Mouse (Mus musculus): ENCODE measurements around the gene Ptpn20. TPM values are rescaled to one million over a fixed set of nuclear protein-coding genes. Genes with fewer than 3 reads are reported as not detected.

The Ptpn20 gene
- polyA plus RNA-seq, 1 experiment = not detected

DNA sequence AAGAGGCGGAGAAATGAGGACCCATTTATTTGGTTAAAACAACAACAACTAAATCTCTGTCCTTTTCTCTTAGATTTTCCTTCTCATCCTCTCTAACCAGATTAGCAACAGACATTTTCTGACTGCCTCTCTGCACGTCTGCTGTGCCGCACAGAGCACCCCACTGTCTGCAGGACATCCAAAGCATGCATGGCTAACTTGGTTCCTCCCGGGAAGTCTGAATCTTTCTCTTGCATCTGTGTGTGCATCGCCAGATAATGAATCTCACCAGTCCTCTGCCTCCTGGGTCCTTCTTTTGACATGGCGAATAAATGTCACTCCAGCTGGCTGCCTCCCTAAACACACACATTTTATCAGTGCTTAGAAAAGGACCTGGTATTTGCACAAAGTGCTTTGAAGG is 18.3 kb upstream of the Ptpn20 start:
- Histone ChIP-seq H3K4me2 (ENCODE audit: low read depth) (no peak overlapping the region), H3K27me3 (ENCODE audit: control insufficient read depth, insufficient read depth, insufficient read length) (no peaks in the 10 kb centered on the region), H3K79me2 (ENCODE audit: control insufficient read depth, insufficient read depth) (no peaks in the 10 kb centered on the region), H3ac (ENCODE audit: control insufficient read depth, insufficient read length) (no peak overlapping the region), H3K36me3 (ENCODE audit: control insufficient read depth, insufficient read depth) (no peaks in the 10 kb centered on the region), H3K4me3 (no peak overlapping the region)
- no peak for TF ChIP-seq USF1 (IDR thresholded peaks at IDR 0.05; ENCODE audit: low read depth)

DNA sequence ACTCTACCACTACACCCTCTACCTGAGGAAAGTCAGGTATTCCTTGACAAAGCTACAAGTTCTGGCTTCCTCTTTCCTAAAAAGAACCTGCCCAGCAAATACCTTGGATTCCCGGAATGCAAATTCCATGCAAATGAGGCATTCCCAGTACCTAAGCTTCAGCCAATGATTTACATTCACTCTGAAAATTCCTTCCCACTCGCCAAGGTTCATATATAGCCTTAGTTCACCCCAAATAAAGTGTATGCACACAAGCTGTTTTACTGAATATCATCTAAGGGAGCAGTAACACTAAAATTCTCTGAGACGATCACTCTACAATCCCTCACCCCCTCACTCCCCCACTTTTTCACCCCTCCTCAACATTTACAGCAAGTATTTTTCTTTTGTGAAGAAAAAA is 15.4 kb upstream of the Ptpn20 start:
- H3K79me2 ChIP-seq (ENCODE audit: control insufficient read depth, insufficient read depth) = no peaks in the 10 kb centered on the region
- H3K27me3 ChIP-seq (ENCODE audit: control insufficient read depth, insufficient read depth, insufficient read length) = no peaks in the 10 kb centered on the region
- H3K36me3 ChIP-seq (ENCODE audit: control insufficient read depth, insufficient read depth) = no peaks in the 10 kb centered on the region
- no peak overlapping the region for H3K4me2 ChIP-seq (ENCODE audit: low read depth)
- no peak overlapping the region for H3K4me3 ChIP-seq
- H3ac ChIP-seq (ENCODE audit: control insufficient read depth, insufficient read length) = no peak overlapping the region
- TF ChIP-seq POLR2AphosphoS2 (IDR thresholded peaks at IDR 0.05; ENCODE audit: insufficient read length, low read depth) (no peak), USF1 (IDR thresholded peaks at IDR 0.05; ENCODE audit: low read depth) (no peak), TCF12 (IDR thresholded peaks at IDR 0.05; ENCODE audit: insufficient read depth, poor library complexity, severe bottlenecking) (no peak), REST (IDR thresholded peaks at IDR 0.05; ENCODE audit: insufficient read depth, insufficient read length) (no peak), TCF3 (IDR thresholded peaks at IDR 0.05; ENCODE audit: insufficient read length, low read depth) (no peak), MAX (IDR thresholded peaks at IDR 0.05; ENCODE audit: low read depth) (no peak), MYOD1 (IDR thresholded peaks at IDR 0.05; ENCODE audit: control insufficient read depth in 1 of 3, insufficient read length in 2 of 3, low read depth in 2 of 3) (no peak), CEBPB (IDR thresholded peaks at IDR 0.05; ENCODE audit: insufficient read depth, poor library complexity, severe bottlenecking) (no peak)

DNA sequence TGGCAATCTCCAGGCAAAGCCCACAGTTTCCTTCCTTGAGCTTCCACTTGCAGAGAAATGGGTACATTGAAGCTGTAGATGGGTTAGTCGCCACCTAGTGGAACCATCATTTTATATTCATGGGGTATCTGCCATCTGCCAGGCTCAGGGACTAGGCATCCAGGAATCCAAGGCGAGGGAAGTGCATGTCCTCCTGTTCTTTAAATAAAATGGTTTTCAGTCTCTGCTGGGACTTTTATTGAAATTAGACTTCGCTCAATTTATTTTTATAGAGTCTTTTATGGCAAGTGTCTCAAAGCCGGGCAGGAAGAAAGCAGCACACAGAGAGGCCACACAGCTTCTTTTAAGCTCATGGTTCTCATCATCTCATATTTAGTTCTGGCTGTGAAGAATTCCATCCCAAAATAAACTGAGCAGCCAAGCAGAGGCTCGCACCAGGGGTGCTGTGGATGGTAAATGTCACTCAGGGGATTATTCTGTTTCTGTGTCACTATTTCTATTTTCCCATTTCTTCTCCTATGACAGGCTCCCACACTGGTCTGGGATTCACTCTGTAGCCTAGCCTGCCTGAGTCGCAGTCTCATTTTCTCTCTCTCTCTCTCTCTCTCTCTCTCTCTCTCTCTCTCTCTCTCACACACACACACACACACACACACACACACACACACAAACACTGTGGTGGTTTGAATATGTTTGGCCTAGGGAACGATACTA is 9.1 kb upstream of the Ptpn20 start:
- Histone ChIP-seq H3K79me2 (ENCODE audit: control insufficient read depth, insufficient read depth) (no peaks in the 10 kb centered on the region), H3ac (ENCODE audit: control insufficient read depth, insufficient read length) (no peak overlapping the region), H3K4me3 (no peak overlapping the region), H3K4me2 (ENCODE audit: low read depth) (no peak overlapping the region), H3K36me3 (ENCODE audit: control insufficient read depth, insufficient read depth) (no peaks in the 10 kb centered on the region), H3K27me3 (ENCODE audit: control insufficient read depth, insufficient read depth, insufficient read length) (no peaks in the 10 kb centered on the region)
- TF ChIP-seq USF1 (IDR thresholded peaks at IDR 0.05; ENCODE audit: low read depth) (no peak), MYOD1 (IDR thresholded peaks at IDR 0.05; ENCODE audit: control insufficient read depth in 1 of 3, insufficient read length in 2 of 3, low read depth in 2 of 3) (no peak), TCF12 (IDR thresholded peaks at IDR 0.05; ENCODE audit: insufficient read depth, poor library complexity, severe bottlenecking) (no peak), CEBPB (IDR thresholded peaks at IDR 0.05; ENCODE audit: insufficient read depth, poor library complexity, severe bottlenecking) (no peak), MYOG (IDR thresholded peaks at IDR 0.05; ENCODE audit: control insufficient read depth in 1 of 3, insufficient read depth in 1 of 3, insufficient read length in 2 of 3, low read depth in 2 of 3) (no peak), REST (IDR thresholded peaks at IDR 0.05; ENCODE audit: insufficient read depth, insufficient read length) (no peak), MAX (IDR thresholded peaks at IDR 0.05; ENCODE audit: low read depth) (no peak), TCF3 (IDR thresholded peaks at IDR 0.05; ENCODE audit: insufficient read length, low read depth) (no peak), SRF (IDR thresholded peaks at IDR 0.05; ENCODE audit: control insufficient read depth, insufficient read length, low read depth) (no peak), E2F4 (IDR thresholded peaks at IDR 0.05; ENCODE audit: insufficient read depth) (no peak), POLR2A (IDR thresholded peaks at IDR 0.05; ENCODE audit: insufficient read length, low read depth) (no peak), POLR2AphosphoS2 (IDR thresholded peaks at IDR 0.05; ENCODE audit: insufficient read length, low read depth) (no peak)

DNA sequence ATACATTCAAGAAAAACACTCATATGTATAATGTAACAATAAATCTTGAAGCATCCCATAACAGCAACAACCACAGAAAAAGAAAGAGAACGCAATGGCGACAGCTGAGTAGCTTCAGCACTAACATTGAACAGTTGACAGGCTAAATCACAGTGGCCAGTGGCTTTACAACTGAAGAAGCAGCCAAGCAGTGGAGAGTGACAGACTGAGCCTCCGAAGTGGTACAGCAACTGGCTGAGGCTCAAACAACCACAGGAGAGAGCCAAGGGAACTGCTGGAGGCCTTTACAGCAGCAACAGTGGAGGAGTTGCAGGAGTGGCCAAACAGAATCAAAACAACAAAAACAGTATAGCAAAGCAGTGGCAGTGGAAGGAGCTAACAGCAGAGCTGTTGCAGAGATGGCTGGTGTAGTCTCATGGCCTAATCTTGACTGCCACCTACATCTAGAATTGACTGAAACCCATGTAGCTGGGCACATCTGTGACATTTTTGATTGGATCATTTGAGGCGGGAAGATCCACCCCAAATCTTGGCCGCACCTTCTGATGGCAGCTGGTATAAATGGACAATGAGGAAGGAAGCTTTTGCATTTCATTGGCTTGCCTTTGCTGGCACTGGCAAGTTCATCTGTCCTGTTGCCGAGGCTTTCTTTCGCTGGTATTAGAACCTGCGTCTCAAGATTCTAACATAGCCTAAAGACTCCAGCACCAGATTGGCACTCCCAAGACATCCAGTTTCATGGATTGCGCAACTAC is 9.5 kb downstream of the Ptpn20 start:
- no peak overlapping the region for H3K4me2 ChIP-seq (ENCODE audit: low read depth)
- TF ChIP-seq SRF (IDR thresholded peaks at IDR 0.05; ENCODE audit: control insufficient read depth, insufficient read length, low read depth) (no peak), TCF3 (IDR thresholded peaks at IDR 0.05; ENCODE audit: insufficient read length, low read depth) (no peak), REST (IDR thresholded peaks at IDR 0.05; ENCODE audit: insufficient read depth, insufficient read length) (no peak)
- H3K27me3 ChIP-seq (ENCODE audit: control insufficient read depth, insufficient read depth, insufficient read length) = peaks cover 12% of the 10 kb centered on the region
- no peak overlapping the region for H3ac ChIP-seq (ENCODE audit: control insufficient read depth, insufficient read length)
- no peak overlapping the region for H3K4me3 ChIP-seq
- no peaks in the 10 kb centered on the region for H3K79me2 ChIP-seq (ENCODE audit: control insufficient read depth, insufficient read depth)
- no peaks in the 10 kb centered on the region for H3K36me3 ChIP-seq (ENCODE audit: control insufficient read depth, insufficient read depth)

DNA sequence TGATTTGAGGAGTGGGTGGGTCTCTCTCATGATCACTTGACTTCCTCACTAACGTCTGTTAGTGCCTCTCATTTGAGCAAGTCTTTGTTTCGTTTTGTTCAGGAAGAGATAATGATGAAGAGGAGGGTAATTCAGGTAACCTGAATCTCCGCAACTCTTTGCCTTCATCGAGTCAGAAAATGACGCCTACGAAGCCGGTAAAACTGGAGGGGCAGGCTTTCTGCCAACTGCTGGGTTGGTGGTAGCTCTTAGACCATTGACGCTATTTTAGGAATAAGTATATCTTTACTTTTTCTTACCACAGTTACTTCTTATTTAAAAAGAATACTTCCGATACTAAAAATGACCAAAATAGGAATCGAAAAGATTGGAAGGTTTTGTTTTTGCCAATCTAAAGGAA is 18.4 kb downstream of the Ptpn20 start:
- Histone ChIP-seq H3K4me3 (no peak overlapping the region), H3ac (ENCODE audit: control insufficient read depth, insufficient read length) (no peak overlapping the region), H3K27me3 (ENCODE audit: control insufficient read depth, insufficient read depth, insufficient read length) (peaks cover 11% of the 10 kb centered on the region), H3K36me3 (ENCODE audit: control insufficient read depth, insufficient read depth) (no peaks in the 10 kb centered on the region), H3K79me2 (ENCODE audit: control insufficient read depth, insufficient read depth) (no peaks in the 10 kb centered on the region), H3K4me2 (ENCODE audit: low read depth) (no peak overlapping the region)
- TF ChIP-seq TCF3 (IDR thresholded peaks at IDR 0.05; ENCODE audit: insufficient read length, low read depth) = no peak
- no peak for TF ChIP-seq CEBPB (IDR thresholded peaks at IDR 0.05; ENCODE audit: insufficient read depth, poor library complexity, severe bottlenecking)
- no peak for TF ChIP-seq MYOD1 (IDR thresholded peaks at IDR 0.05; ENCODE audit: control insufficient read depth in 1 of 3, insufficient read length in 2 of 3, low read depth in 2 of 3)
- no peak for TF ChIP-seq E2F4 (IDR thresholded peaks at IDR 0.05; ENCODE audit: insufficient read depth)
- no peak for TF ChIP-seq POLR2A (IDR thresholded peaks at IDR 0.05; ENCODE audit: insufficient read length, low read depth)
- no peak for TF ChIP-seq POLR2AphosphoS2 (IDR thresholded peaks at IDR 0.05; ENCODE audit: insufficient read length, low read depth)
- TF ChIP-seq USF1 (IDR thresholded peaks at IDR 0.05; ENCODE audit: low read depth) = no peak
- no peak for TF ChIP-seq REST (IDR thresholded peaks at IDR 0.05; ENCODE audit: insufficient read depth, insufficient read length)
- TF ChIP-seq MYOG (IDR thresholded peaks at IDR 0.05; ENCODE audit: control insufficient read depth in 1 of 3, insufficient read depth in 1 of 3, insufficient read length in 2 of 3, low read depth in 2 of 3) = no peak
- TF ChIP-seq SRF (IDR thresholded peaks at IDR 0.05; ENCODE audit: control insufficient read depth, insufficient read length, low read depth) = no peak
- no peak for TF ChIP-seq MAX (IDR thresholded peaks at IDR 0.05; ENCODE audit: low read depth)
